Mouse (Mus musculus) brain, embryonic 14.5 days (tissue): ENCODE results near the gene AU015836.

ENCODE experiments used
- CTCF ChIP-seq: fragments of 200-500 bp; IDR thresholded peaks from 2 replicates; pipeline ENCODE4 v1.5.1; 2012; ENCODE audit warnings: inconsistent platforms, mild to moderate bottlenecking, moderate library complexity, borderline replicate concordance; ENCODE audit not compliant: insufficient read depth, insufficient read length; ENCODE audit errors: extremely low read depth
- POLR2A ChIP-seq: fragments of 200-500 bp; IDR thresholded peaks from 2 replicates; pipeline ENCODE4 v1.6.1; 2012; ENCODE audit warnings: mild to moderate bottlenecking, inconsistent platforms, borderline replicate concordance; ENCODE audit not compliant: poor library complexity, insufficient read depth, insufficient read length, severe bottlenecking; ENCODE audit errors: extremely low read depth

DNA sequence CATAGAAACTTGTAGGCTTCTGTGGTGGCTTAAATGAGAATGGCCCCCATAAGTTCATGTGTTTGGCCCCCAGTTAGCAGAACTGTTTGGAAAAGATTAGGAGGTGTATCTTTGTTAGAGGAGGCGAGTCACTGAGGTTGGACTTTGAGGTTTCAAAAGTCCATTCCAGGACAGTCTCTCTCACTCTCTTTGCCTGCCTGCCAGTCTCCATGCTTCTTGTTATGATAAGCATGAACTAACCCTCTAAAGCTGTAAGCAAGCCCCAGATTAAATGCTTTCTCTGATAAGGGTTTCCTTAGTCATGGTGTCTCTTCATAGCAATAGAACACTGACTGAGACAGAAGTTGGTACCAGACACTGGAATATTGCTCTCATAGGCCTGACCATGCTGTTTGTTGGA is 39.7 kb upstream of the AU015836 start:
- TF ChIP-seq CTCF (no peak), POLR2A (no peak)
